Mouse (Mus musculus): Measurements from ENCODE around the gene Sptan1.
A peak's percentile ranks its signal among the peaks of the same experiment; 100 is the strongest.
"Not testable (repeated sequence)": the region's sequence is repeated elsewhere in the genome, so short reads cannot be mapped to it uniquely, and the experiment has no call there.

Sptan1 gene

GRCm38 (mm10) chr2:30010840-30011281, 45.5 kb downstream of the Sptan1 start:
- DNase-seq, result peak; percentile 32

DNA sequence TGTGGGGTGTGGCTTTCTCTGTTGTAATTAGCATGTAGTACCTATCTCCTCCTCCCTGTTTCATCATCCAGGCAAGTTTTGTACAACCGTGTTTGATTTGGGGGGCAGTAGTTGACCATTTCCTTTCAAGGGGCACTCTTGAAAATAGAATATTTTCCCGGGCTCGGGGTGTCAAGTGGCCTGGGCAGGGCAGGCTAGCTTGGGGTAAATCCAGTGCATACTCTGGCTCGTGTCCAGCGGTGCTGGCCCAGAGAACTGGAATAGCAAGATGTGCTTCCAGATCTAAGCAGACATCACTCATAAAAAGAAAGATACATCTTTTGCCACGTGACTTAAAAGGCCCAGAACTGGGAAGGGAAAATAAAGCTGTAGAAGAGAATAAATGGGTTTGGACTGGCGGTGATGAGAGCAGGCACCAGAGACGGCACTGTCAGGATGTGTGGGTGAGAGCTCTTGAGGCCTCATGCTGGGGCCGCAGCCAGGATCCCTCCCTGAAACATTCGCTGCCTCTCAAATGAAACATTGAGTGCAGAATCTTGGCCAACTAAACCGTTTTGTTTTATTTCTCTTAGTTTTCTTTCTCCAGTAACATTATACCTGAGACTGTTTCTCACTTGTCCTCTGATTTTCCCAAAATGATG, 49.1 kb downstream of the Sptan1 start:
- DNase-seq, result peak; percentile 19

GRCm38 (mm10) chr2:30025454-30025853, 60.1 kb downstream of the Sptan1 start:
- DNase-seq, result no peak

DNA sequence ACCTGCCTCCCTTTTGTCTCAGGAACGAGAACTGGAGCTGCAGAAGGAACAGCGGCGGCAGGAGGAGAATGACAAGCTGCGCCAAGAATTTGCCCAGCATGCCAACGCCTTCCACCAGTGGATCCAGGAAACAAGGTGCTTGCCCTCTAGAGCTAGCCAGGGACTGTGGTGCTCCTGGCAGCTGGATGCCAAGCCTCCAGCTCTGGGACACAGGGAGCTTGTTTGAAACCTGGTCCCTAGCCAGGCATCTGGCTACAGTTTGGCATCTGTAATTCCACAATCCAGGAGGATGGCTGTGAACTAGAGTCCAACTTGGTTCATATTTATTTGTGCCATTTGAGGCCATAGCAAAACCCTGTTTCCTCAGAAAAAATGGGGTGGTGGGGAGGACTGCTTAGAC, 61.6 kb downstream of the Sptan1 start:
- no peak for DNase-seq

DNA sequence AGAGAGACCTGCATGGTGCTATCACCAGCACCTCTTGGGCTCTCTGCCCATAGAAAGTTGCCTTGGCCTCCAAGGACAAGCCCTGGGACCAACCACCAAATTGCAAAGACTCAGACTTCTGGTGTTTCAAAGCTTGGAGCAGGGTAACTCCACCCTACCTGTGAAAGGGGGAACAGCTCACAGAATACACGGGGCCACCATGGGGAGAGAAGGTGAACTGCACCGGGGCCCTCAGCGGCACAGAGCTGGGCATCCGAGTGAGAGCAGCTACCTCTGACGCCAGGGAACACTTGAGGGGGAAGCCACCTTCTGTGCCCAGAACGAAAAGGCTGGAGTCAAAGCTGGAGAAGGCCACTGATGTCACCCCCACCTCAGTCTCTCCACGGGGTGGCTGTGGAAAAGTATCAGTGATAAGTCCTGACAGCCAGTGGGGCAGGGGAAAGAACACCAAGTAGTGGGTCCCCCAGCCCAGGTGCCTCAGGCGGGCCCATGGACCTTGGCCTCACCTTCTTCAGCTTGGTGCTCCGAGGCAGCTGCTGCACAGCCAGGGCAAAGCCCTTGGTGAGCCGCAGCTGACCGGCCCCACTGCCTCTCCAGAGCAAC, 67.0 kb downstream of the Sptan1 start:
- peak; percentile 28 for DNase-seq

DNA sequence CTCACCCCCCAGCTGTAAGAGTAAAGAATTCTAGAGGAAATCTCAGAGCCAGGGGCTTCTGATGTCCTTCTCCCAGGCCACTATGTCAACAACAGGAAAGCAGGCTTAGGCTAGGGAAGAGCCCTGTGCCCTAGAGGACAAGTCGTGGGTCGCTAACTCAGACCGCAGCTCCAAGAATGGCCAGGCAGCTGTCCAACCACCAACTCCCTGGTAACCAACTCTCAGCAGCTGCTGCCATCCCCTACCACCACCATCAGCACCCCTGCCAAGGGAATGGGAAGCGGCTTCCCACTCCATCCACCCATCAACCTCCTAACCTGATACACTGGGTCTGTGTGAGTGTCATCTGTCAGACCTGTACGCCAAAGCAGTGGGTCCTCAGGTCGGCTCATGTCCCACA, 67.6 kb downstream of the Sptan1 start:
- DNase-seq, result peak; percentile 11

DNA sequence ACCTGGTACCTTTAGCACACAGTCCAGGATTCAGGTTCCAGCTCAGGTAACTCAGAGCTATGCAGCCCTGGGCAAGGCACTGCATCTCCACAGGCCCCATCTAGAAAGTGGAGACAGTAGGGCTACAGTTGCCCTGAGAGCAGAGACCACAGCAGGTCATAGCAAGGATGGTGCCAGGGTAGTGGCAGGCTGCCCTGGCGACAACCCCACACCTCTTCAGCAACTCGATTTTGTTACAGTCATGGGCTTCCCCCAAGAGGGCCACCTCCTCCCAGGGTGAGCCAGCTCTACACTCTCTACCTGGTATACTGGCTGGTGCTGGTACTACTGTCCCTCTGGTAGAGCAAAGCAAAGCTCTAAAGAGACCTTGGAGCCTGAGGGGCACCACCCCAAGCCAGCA, 72.4 kb downstream of the Sptan1 start:
- DNase-seq, result no peak

GRCm38 (mm10) chr2:30038370-30038769, 73.0 kb downstream of the Sptan1 start:
- DNase-seq, result no peak

GRCm38 (mm10) chr2:30039687-30040086, 74.3 kb downstream of the Sptan1 start:
- no peak for DNase-seq

DNA sequence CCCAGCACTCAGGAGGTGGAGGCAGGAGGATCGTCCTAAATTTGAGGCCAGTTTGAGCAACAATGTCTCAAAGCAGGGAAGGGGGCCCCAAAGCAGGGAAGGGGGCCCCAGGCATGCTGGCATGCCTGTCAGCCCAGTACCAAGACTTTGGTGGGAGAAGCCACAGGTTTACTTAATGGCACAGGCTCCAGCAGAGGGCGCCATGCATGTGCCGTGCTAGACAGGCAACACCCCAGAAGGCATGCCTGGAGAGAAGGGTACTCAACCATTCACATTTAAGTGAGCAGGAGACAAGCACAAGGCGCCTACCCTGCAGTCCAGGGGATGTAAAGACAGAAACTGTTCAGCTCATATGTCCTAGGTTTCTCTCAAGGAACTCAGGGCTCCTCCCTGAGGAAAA, 77.1 kb downstream of the Sptan1 start:
- DNase-seq, result peak; percentile 68

DNA sequence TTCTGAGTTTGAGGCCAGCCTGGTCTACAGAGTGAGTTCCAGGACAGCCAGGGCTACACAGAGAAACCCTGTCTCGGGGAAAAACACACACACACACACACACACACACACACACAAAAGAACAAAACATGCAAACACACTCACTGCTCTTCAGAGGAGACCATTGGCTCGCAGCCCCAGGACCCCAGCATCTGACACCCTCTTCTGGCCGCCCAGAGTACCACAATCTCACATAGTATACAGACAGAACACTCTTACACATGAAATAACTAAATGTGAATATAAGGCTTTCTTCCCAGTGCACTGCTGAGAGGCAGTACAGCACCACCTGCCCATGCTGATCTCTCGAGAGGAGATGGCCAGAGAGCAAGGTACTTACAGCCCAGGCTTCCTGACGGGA, 79.2 kb downstream of the Sptan1 start:
- no peak for DNase-seq

- no peak for DNase-seq
These were observed 81.8 kb downstream of the Sptan1 start for GRCm38 (mm10) chr2:30047127-30047526.

DNA sequence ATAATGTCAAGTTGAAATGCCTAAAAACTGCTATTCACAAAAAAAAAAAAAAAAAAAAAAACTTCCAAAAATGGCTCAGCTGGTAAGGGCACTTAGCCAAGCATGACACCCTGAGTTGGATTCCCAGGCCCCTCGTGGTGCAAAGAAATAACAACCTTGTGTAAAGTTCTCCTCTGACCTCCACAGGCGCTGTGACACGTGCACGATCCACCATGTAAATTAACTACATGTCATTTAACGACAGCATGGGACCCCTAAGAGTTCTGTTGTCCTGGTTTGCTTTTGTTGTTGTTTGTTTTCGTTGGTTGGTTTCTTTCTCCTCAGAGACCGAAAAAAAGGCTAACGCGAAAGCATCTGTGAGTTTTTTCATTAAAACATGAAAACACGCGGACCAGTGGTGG, 82.7 kb downstream of the Sptan1 start:
- no peak for DNase-seq

GRCm38 (mm10) chr2:30048699-30049388, 83.5 kb downstream of the Sptan1 start, which contains the start of gene Wdr34:
Gene Wdr34 (minus strand): TSS chr2:30048881.
- DNase-seq, result peak; percentile 97

GRCm38 (mm10) chr2:30049831-30050230, 84.5 kb downstream of the Sptan1 start:
- no peak for DNase-seq

- DNase-seq, result no peak
These were observed 86.8 kb downstream of the Sptan1 start for GRCm38 (mm10) chr2:30051992-30052761.

DNA sequence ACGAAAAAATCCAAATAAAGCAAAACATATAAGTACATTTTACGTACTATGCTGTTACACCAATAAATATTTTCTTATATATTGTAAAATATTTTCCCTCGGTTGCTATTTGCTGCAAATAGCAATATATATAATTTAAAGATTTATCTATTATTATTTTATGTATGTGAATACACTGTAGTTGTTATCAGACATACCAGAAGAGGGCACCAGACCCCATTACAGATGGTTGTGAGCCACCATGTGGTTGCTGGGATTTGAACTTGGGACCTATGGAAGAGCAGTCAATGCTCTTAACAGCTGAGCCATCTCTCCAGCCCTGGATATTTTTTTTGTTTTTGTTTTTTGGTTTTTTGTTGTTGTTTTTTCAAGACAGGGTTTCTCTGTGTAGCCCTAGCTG, 90.0 kb downstream of the Sptan1 start:
- not testable (repeated sequence) for DNase-seq

DNA sequence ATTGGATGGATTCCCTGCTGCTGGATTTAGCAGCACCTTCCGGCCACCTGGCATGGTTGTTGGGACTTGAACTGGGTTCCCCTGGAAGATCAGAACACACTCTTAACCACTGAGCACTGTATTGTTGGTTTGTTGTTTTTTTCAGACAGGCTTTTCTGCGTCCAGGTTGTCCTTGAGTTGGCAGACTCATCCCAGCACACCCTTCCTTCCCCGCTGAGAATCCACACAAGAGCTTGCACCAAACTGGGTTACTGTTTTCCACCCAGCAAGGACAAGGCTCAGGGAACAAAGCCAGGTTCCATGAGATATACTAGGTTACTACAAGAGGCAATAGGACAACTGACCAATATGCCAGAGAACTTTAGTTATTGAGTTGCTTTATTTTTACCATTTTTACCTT, 91.4 kb downstream of the Sptan1 start:
- no peak for DNase-seq

- no peak for DNase-seq
These were observed 92.0 kb downstream of the Sptan1 start, which contains the start of gene Set for GRCm38 (mm10) chr2:30057223-30057904. Gene Set (plus strand): TSS chr2:30057378.

- no peak for DNase-seq
These were observed 93.1 kb downstream of the Sptan1 start for GRCm38 (mm10) chr2:30058418-30058817.

DNA sequence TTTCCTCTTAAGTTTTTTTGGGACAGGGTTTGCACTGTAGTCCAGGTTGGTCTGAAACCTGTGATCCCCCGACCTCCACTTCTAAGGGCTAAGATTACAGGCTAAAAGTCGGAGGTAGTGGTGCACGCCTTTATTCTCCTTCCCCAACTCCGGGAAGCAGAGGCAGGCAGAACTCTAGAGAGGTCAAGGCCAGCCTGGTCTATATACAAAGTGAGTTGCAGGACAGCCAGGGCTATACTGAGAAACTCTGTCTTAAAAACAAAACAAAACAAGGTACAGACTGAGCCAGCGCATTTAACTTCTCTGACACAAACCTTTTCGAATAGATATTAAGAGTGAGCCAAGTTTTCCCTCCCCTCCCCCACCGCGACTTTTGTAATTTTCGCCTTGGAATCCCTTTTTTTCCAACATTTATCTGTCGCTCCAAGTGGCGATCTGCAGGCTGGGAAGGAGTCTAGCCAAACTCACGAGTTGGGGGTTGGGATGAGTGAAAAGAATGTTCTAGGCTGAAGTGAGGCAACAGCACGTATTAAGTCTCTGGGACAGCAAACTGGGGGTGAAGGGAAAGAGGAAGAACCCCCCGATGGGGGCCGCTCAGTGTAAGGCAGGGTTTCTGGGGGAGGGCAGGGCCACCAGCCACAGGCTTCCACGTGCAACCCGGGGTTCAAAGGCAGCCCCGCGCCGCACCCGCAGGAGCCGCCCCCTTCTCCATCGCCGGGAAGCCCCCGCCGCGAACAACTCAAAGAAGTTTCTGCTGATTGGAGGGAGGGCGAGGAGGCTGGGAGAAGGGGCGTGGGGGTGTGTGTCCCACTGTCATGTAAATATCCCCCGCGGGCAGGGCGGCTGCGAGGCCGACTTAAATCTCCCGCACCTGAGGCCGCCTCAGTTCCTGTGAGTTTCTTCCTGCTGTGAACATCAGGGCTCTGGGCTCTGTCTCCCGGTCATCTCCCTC, 96.1 kb downstream of the Sptan1 start:
- DNase-seq, result no peak
